27 mouse cellular contexts compared by ENCODE assay signal in the genomic region with DNA sequence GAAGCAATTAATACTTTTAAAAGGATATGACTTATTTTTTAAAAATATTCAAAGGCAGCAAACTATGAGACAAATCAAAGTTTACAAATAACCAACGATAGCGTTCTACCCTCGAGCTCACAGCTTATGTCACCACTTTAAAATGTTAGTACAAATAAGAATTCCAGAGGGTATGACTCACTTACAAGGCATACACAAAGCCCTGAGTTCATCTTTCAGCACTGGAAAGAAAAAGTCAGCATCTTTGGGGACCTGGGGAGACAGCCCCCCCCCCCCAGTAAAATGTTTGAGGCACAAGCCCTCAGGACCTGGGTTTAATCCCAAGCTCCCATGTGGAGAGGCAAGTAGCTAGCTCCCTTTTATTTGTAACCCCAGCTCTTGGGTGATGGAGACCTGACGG.
"Had no signal": no experiment of that assay in that cellular context is flagged by ENCODE, and none has a peak within 500 bp of the region (broad histone marks: within the 10 kb centered on the region; RNA-seq: fewer than 3 reads in every experiment).

No protein-coding gene starts in this region.

- H3K9ac ChIP-seq: heart, embryonic 13.5 days; heart, embryonic 15.5 days; hindbrain, embryonic 13.5 days; hindbrain, embryonic 15.5 days; kidney, embryonic 15.5 days; limb, embryonic 12.5 days; liver, embryonic 13.5 days; liver, embryonic 15.5 days; liver, postnatal 0 days had no signal

- ATAC-seq: hindbrain, postnatal 0 days; intestine, postnatal 0 days; liver, postnatal 0 days had no signal

- H3K4me2 ChIP-seq: heart, embryonic 11.5 days; heart, embryonic 13.5 days; heart, embryonic 15.5 days; hindbrain, embryonic 13.5 days; hindbrain, embryonic 15.5 days; kidney, embryonic 15.5 days; limb, embryonic 12.5 days; liver, embryonic 11.5 days; liver, embryonic 13.5 days; liver, embryonic 15.5 days had no signal

- H3K4me3 ChIP-seq: heart, embryonic 13.5 days; heart, embryonic 15.5 days; hindbrain, embryonic 13.5 days; hindbrain, embryonic 15.5 days; kidney, embryonic 15.5 days; limb, embryonic 10.5 days; limb, embryonic 12.5 days; liver, embryonic 13.5 days; liver, embryonic 15.5 days had no signal

- H3K36me3 ChIP-seq: heart, embryonic 13.5 days; heart, embryonic 15.5 days; hindbrain, embryonic 13.5 days; hindbrain, embryonic 15.5 days; kidney, embryonic 15.5 days; liver, embryonic 13.5 days; liver, embryonic 15.5 days had no signal

- H3K27me3 ChIP-seq: heart, embryonic 15.5 days; limb, embryonic 12.5 days; liver, embryonic 13.5 days had no signal

- H3K27ac ChIP-seq: heart, embryonic 13.5 days; heart, embryonic 15.5 days; hindbrain, embryonic 13.5 days; hindbrain, embryonic 15.5 days; hindbrain, postnatal 0 days; kidney, embryonic 15.5 days; kidney, postnatal 0 days; limb, embryonic 10.5 days; limb, embryonic 12.5 days; liver, embryonic 13.5 days; liver, embryonic 15.5 days had no signal

- H3K9me3 ChIP-seq: heart, embryonic 13.5 days; heart, embryonic 15.5 days; hindbrain, embryonic 13.5 days; hindbrain, embryonic 15.5 days; kidney, embryonic 15.5 days; limb, embryonic 10.5 days; limb, embryonic 12.5 days; liver, embryonic 13.5 days; liver, embryonic 15.5 days had no signal

- H3K4me1 ChIP-seq: hindbrain, embryonic 15.5 days; kidney, embryonic 15.5 days had no signal

- DNase-seq: gastrocnemius, postnatal 14 days; gastrocnemius, postnatal 36 days; heart, adult 18-20 months; heart, postnatal 14 days; heart, postnatal 36 days; kidney, adult 2 months; kidney, adult 9 months; kidney, postnatal 14 days; kidney, postnatal 36 days; layer of hippocampus, adult 9-11 months; layer of hippocampus, postnatal 36 days; liver; liver, embryonic 13.5 days; liver, postnatal 0 days had no signal
